Mouse (Mus musculus) WW6 (cell line): ENCODE measurements around the gene Ntf5.

Source experiments
- DNase-seq: peaks from one replicate; pipeline ENCODE4 v3.0.0-alpha.2; 2013; ENCODE audit warnings: low read depth, low spot score

Gene Ntf5

DNA sequence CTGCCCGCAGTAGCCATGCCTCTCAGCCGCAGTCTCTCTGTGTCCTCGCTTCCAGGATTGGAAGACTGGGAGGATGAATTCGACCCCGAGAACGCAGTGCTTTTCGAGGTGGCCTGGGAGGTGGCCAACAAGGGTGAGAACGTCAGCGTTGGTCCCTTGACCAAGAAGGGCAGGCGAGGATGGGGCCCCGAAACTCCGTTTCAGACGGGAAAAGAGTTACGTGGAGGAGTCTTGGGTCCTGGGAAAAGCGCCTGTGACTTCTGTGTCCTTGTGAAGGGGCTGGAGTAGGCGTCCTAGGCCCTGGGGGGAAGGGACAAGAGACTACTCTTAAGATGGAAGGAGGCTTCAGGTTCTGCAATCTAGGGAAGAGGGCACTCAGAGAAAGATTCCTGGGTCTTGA, 21.5 kb downstream of the Ntf5 start:
- DNase-seq = no peak

- no peak for DNase-seq
Measured at GRCm38 (mm10) chr7:45436444-45436843, 22.9 kb downstream of the Ntf5 start.

DNA sequence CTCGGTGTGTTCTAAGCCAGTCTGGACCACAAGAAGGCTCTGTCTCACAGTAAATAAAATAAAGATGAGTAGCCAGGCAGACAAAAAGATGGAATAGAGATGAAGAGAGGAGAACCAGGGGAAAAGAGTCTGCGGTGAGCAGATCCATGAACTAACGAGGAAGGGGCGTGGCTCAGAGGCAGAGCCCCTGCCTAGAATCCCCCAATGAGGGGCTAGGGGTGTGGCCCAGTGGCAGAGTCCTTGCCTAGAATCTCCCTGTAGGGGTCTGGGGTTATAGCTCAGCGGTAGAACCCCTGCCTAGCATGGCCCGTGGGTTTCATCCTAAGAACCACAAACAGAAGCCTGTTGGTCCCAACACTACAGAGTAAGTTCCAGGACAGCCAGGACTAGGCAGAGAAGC, 23.6 kb downstream of the Ntf5 start:
- no peak for DNase-seq

DNA sequence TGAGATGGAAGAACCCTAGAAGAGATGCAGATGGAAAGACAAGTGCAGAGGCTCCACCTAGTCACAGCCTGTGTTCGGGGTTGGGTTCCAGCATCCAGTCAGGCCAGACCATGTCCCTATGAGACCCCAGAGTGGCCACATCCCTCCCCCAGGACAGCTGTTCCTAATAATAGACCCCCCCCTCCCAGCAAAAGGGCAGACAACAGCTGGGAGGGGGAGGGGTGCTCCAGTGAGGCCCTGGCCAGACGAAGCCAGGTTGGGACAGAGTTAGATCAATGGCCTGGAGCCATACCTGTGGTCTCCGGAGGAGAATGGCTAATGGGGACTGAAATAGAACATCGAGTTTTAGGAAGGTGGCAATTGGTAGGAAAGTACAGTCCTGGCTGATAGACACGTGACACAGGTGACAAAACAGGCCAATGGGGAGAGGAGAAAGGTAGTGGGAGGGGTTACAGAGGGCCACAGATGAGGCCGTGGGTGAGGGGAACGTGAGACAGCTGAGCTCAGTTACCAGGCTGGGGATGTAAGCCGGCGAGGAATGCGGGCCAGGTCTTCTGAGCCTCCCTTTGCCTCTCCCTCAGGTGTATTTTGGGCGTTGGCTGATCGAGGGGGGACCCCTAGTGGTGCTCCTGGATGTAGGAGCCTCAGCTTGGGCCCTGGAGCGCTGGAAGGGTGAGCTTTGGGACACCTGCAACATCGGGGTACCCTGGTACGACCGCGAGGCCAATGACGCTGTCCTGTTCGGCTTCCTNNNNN, 24.2 kb downstream of the Ntf5 start, which contains the start of gene Ruvbl2:
Gene Ruvbl2, minus strand, starts transcription at position 576 of the 756 bp plus-strand sequence.
- no peak for DNase-seq

GRCm38 (mm10) chr7:45443526-45444420, 30.3 kb downstream of the Ntf5 start:
- no peak for DNase-seq

DNA sequence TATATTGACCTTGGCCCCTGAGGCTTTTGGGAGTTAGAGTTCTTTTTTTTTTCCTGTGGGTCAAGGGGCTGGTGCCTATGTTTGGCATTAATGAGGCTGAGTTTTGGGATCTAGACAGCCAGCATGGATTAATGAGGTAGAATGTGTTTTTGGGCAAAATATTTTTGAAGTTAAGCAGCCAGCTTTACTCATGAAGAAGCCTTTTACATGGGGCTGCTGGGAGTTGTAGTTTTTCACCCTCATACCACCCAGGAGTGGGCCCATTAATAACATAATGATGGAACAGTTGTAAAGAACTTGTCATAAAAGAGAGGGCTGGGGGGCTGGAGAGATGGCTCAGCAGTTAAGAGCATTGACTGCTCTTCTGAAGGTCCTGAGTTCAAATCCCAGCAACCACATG, 33.1 kb downstream of the Ntf5 start:
- DNase-seq = no peak

- DNase-seq = no peak
Measured at GRCm38 (mm10) chr7:45447325-45447990, 34.0 kb downstream of the Ntf5 start.

DNA sequence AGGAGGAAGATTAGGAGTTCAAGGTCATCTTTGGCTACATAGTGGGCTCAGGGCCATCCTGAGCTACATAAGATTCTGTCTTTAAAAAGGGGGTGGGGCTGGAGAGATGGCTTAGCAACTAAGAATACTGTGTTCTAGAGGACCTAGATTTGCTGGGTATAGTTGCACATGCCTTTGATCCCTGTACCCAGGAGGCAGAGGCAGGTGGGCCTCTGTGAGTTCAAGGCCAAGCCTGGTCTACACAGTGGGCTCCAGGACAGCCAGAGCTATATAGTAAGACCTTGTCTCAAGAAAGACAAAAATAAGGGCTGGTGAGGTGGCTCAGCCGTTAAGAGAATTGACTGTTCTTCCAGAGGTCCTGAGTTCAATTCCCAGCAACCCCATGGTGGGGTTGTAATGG, 36.5 kb downstream of the Ntf5 start:
- no peak for DNase-seq

DNA sequence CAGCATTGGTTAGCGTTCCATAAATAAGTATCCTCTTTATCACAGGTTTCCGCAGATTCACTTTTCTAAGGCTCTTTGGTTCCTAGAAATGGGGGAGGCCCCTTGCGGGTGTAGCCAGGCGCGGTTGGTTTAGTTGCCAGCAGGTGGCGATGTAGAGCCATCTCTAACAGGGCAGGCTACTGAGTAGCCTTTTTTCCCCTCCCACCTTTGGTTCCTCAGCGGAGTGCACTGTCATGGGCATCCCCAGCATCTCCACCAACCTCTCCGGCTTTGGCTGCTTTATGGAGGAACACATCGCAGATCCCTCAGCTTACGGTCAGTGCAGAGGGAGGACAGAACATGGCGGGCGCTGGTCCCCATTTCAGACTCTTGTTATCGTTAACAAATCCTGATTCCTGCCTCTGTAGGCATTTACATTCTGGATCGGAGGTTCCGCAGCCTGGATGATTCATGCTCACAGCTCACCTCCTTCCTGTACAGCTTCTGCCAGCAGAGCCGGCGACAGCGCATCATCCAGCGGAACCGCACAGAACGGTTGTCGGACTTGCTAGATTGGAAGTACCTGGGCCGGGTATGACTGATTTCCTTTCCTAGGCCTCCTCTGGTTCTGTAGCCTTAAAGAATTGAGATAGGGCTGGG, 38.0 kb downstream of the Ntf5 start:
- DNase-seq = no peak

DNA sequence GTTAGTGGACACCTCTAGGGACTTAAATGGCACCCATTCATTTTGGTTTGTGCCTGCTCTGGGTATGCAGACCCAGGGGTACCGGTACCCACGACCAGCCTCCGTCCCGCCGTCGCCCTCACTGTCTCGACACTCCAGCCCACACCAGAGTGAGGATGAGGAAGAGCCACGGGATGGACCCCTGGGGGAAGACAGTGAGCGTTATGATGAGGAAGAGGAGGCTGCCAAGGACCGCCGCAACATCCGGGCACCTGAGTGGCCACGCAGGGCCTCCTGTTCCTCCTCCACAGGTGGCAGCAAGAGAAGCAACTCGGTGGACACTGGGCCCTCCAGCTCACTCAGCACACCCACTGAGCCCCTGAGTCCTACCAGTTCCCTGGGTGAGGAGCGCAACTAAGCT, 41.5 kb downstream of the Ntf5 start:
- no peak for DNase-seq

DNA sequence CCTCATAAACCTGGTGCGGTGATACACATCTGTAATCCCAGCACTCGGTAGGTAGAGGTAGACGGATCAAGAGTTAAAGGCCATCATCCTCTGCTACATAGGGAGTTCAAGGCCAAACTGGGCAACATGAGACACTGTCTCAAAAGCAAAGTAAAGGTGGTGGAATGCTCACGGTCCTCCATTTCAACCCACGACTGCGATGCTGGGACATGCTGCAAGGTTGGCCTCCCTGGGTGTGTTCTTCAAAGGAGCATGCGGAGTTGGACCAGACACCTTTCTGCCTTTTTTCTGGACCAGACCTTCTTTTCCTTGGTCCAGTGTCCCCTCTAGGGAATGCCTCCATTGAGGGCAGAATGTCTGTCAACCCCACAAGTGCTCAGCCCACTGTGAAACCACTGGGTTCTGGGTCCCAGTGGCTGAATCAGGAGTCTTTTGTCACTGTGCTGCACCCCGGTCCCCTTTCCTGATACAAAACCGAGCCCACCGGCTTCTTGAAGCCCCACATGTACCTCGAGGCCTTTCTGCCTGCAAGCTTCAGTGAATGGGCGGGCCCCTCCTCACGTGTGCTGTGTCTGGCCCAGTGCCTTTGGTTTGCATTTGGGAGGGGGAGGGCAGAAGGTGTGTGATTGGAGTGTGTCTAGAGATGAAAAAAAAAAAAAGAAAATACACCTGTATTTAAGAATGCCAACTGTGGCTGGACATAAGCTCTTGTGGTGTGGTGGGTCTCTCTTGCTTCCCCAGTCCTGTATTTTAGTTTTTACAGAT, 42.6 kb downstream of the Ntf5 start:
- DNase-seq = no peak

DNA sequence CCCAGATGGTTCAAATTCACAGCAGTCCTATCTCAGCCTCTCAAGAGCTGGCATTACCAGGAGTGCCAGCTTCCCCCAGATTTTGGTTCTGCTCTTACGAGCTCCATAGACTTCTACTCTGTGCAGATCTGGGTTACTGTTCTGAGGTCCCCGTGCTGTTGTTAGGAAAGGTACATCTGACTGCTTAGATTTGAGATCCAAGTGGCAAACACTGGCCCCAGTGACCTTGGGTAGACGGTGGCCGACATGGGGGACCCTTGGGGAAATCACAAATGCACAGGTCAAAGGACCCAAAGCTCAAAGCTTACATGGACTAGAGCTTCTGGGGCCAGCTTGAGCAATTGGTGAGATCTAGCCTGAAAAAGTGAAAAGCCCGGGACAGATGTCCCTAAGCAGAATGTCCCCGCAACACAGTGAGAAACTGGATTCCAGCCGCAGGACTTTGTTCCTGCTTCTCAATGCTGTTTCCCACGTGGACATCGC, 43.3 kb downstream of the Ntf5 start:
- no peak for DNase-seq

DNA sequence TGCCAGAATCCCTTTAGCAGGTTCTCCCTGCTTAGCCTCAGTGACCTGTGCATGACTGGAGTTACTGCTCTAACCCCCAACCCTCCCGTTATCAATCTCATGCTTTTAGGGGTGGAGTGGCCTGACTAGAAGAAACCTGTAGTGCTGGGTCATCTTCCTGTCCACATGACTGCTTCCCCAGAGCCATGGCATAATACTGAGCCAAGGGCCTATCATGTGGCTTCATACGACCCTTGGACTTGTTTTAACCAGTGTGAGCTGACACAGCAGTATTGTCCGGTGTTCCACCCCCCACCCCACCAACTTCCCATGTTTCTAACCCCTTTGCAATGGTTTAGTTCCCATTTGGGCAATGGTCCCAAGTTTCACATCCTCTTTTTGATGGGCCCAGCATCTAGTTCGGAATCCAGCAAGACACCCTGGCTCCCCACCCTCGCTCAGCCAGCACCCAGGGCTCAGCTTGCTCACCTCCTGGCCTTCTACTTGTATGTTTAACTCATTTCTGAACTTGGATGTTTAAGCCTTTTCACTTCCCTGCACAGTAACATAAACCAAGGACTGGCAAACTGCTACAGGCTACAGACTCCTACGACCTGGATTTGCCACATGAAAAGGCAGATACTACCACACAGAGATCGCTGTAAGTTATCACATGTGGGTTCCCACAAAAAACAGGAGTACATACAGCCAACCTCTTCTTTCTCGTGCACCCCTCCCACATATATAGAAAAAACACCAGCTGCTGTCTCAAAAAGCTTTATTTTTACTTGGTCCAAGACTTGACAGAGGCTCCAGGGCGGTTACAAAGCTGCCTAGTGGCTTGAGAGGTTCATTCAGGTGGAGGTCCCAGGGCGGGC, 43.9 kb downstream of the Ntf5 start:
- no peak for DNase-seq

- DNase-seq = no peak
Measured at GRCm38 (mm10) chr7:45458748-45459563, 45.5 kb downstream of the Ntf5 start.

GRCm38 (mm10) chr7:45459564-45460140, 46.2 kb downstream of the Ntf5 start, which contains the start of gene Ftl1:
Gene Ftl1, minus strand, starts transcription at chr7:45459884.
- DNase-seq = peak; percentile 92

- no peak for DNase-seq
Measured at GRCm38 (mm10) chr7:45460377-45460776, 46.9 kb downstream of the Ntf5 start.

GRCm38 (mm10) chr7:45460860-45461314, 47.4 kb downstream of the Ntf5 start:
- DNase-seq = no peak

GRCm38 (mm10) chr7:45461326-45461725, 47.8 kb downstream of the Ntf5 start:
- no peak for DNase-seq
